ENCODE assay signal across 7 mouse cellular contexts in genomic region chr11:103359841-103360641, GRCm38 (mm10). TPM values are rescaled to one million over a fixed set of nuclear protein-coding genes. Genes with fewer than 3 reads are reported as not detected.
A peak's percentile ranks its signal among the peaks of the same experiment; 100 is the strongest.
DNase-seq lines count a peak whose midpoint lies in the region; ATAC-seq and TF ChIP-seq lines count a peak whose summit lies in the region.

No protein-coding gene starts in this region.

- no peaks in the 10 kb centered on the region for H3K36me3 ChIP-seq in limb, embryonic 14.5 days (ENCODE audit: control insufficient read depth, insufficient read depth, low read length)
- no peaks in the 10 kb centered on the region for H3K36me3 ChIP-seq in midbrain, embryonic 15.5 days (replicated peaks)
- no peaks in the 10 kb centered on the region for H3K36me3 ChIP-seq in spleen, adult 2 months (ENCODE audit: control insufficient read depth, insufficient read depth, low read length)

- no peak overlapping the region for H3K27ac ChIP-seq in limb, embryonic 14.5 days (replicated peaks; ENCODE audit: low read depth, low read length)
- no peak overlapping the region for H3K27ac ChIP-seq in midbrain, embryonic 15.5 days
- H3K27ac ChIP-seq in spleen, adult 2 months (ENCODE audit: insufficient read depth, low read length): peak overlapping the region; percentile 22

- peak; percentile 52 for ATAC-seq in limb, embryonic 14.5 days (ENCODE audit: low FRiP score, low read depth)
- ATAC-seq in midbrain, embryonic 15.5 days (replicated peaks): peak; percentile 59

- H3K4me3 ChIP-seq in limb, embryonic 14.5 days (replicated peaks; ENCODE audit: low read length): peak overlapping the region; percentile 47
- peak overlapping the region; percentile 40 for H3K4me3 ChIP-seq in midbrain, embryonic 15.5 days
- peak overlapping the region; percentile 58; the same call in 1 of the 2 replicates for H3K4me3 ChIP-seq in spleen, adult 2 months (ENCODE audit: extremely low read depth, insufficient read depth, insufficient read length)

- H3K4me2 ChIP-seq in limb, embryonic 14.5 days (replicated peaks; ENCODE audit: low read depth, low read length, severe bottlenecking): peak overlapping the region; percentile 82
- peak overlapping the region; percentile 60 for H3K4me2 ChIP-seq in midbrain, embryonic 15.5 days

- TF ChIP-seq POLR2A in limb, embryonic 14.5 days (IDR thresholded peaks at IDR 0.05; ENCODE audit: borderline replicate concordance, extremely low read depth, insufficient read depth, insufficient read length): no peak
- no peak for TF ChIP-seq POLR2A in spleen, adult 2 months (IDR thresholded peaks at IDR 0.05; ENCODE audit: low read depth, low read length)

- H3K9me3 ChIP-seq in limb, embryonic 14.5 days (ENCODE audit: control insufficient read depth, low read length): no peaks in the 10 kb centered on the region
- H3K9me3 ChIP-seq in midbrain, embryonic 15.5 days: no peaks in the 10 kb centered on the region

- H3K9ac ChIP-seq in limb, embryonic 14.5 days (ENCODE audit: low read depth, low read length, severe bottlenecking): peak overlapping the region; percentile 57
- H3K9ac ChIP-seq in midbrain, embryonic 15.5 days: peak overlapping the region; percentile 29; the same call in 1 of the 2 replicates

- peak; percentile 83 for TF ChIP-seq CTCF in spleen, adult 2 months (IDR thresholded peaks at IDR 0.05; ENCODE audit: extremely low read depth, insufficient read depth, insufficient read length, insufficient replicate concordance)

- H3K27me3 ChIP-seq in limb, embryonic 14.5 days (ENCODE audit: control insufficient read depth, insufficient read depth, low read length): peaks cover 79% of the 10 kb centered on the region
- H3K27me3 ChIP-seq in midbrain, embryonic 15.5 days (replicated peaks): peaks cover 69% of the 10 kb centered on the region
- peaks cover 2% of the 10 kb centered on the region; the same call in 1 of the 2 replicates for H3K27me3 ChIP-seq in spleen, adult 2 months (ENCODE audit: control insufficient read depth, insufficient read depth, low read length)

- peaks cover 18% of the 10 kb centered on the region for H3K4me1 ChIP-seq in limb, embryonic 14.5 days (ENCODE audit: control insufficient read depth, insufficient read depth, low read length)
- peaks cover 45% of the 10 kb centered on the region for H3K4me1 ChIP-seq in midbrain, embryonic 15.5 days
- H3K4me1 ChIP-seq in spleen, adult 2 months (ENCODE audit: control insufficient read depth, insufficient read depth, insufficient read length): peaks cover 34% of the 10 kb centered on the region

- 1% methylated on average over 60 of the region's 60 CpGs for WGBS in limb, embryonic 14.5 days
- 1% methylated on average over 52 of the region's 60 CpGs for WGBS in midbrain, embryonic 15.5 days
- WGBS in spleen, adult 2 months: 8% methylated on average over 60 of the region's 60 CpGs

- DNase-seq in adrenal gland, postnatal 25 days: peak; percentile 89
- DNase-seq in embryo, embryonic 11.5 days (ENCODE audit: low read depth, low spot score): peak; percentile 67
- peak; percentile 90 for DNase-seq in heart, adult 18-20 months
- DNase-seq in kidney, adult 18-20 months: peak; percentile 90
- DNase-seq in limb, embryonic 14.5 days (ENCODE audit: low spot score): peak; percentile 73
- peak; percentile 63 to 84 for DNase-seq in spleen, adult 2 months (ENCODE audit: low read depth in 1 of 2, low spot score in 2 of 2)

RNA-seq across cellular contexts. Expression of gene Arhgap27, which starts 3.5 kb away (rescaled TPM):
- total RNA-seq in adrenal gland, postnatal 25 days (2021): 12.8 and 15.2 TPM in 2 replicates
- 10 to 100 TPM; 15.3 to 20.3 TPM for total RNA-seq in heart, adult 18-20 months (2021)
- 14.1 and 16.7 TPM in 2 replicates for polyA plus RNA-seq in limb, embryonic 14.5 days (2012; rRNA removed)
- polyA plus RNA-seq in limb, embryonic 14.5 days (2014; fragmentation: Nextera tagmentation; extraction: Ambion mirVana): 8.4 and 9.4 TPM in 2 replicates
- polyA plus RNA-seq in midbrain, embryonic 15.5 days (2015; fragmentation: Nextera tagmentation; extraction: Ambion mirVana): 3.9 and 4.6 TPM in 2 replicates
- 90.0 and 101 TPM in 2 replicates for polyA plus RNA-seq in spleen, adult 2 months (2012; rRNA removed)

RNA-seq across cellular contexts. Expression of gene Plekhm1, which starts 52.4 kb away (rescaled TPM):
- total RNA-seq in adrenal gland, postnatal 25 days (2021): 22.9 and 25.0 TPM in 2 replicates
- 10 to 100 TPM; 10.8 to 12.8 TPM for total RNA-seq in heart, adult 18-20 months (2021)
- polyA plus RNA-seq in limb, embryonic 14.5 days (2012; rRNA removed): 11.8 and 13.9 TPM in 2 replicates
- polyA plus RNA-seq in limb, embryonic 14.5 days (2014; fragmentation: Nextera tagmentation; extraction: Ambion mirVana): 9.6 and 10.7 TPM in 2 replicates
- 9.5 and 10.8 TPM in 2 replicates for polyA plus RNA-seq in midbrain, embryonic 15.5 days (2015; fragmentation: Nextera tagmentation; extraction: Ambion mirVana)
- 26.8 and 27.5 TPM in 2 replicates for polyA plus RNA-seq in spleen, adult 2 months (2012; rRNA removed)
